Mouse (Mus musculus) brain, embryonic 14.5 days (tissue): ENCODE results near the gene Vmn1r64.

Experiments used
- CTCF ChIP-seq: fragments of 200-500 bp; IDR thresholded peaks from 2 replicates; pipeline ENCODE4 v1.5.1; 2012; ENCODE audit warnings: inconsistent platforms, mild to moderate bottlenecking, moderate library complexity, borderline replicate concordance; ENCODE audit not compliant: insufficient read depth, insufficient read length; ENCODE audit errors: extremely low read depth
- POLR2A ChIP-seq: fragments of 200-500 bp; IDR thresholded peaks from 2 replicates; pipeline ENCODE4 v1.6.1; 2012; ENCODE audit warnings: mild to moderate bottlenecking, inconsistent platforms, borderline replicate concordance; ENCODE audit not compliant: poor library complexity, insufficient read depth, insufficient read length, severe bottlenecking; ENCODE audit errors: extremely low read depth

GRCm38 (mm10) chr7:5884442-5884841, at the start of gene Vmn1r64:
- TF ChIP-seq CTCF (no peak), POLR2A (no peak)
